Mouse (Mus musculus) heart, adult 18-20 months (tissue): ENCODE data around the gene Stk19. TPM values are rescaled to one million over a fixed set of nuclear protein-coding genes. Genes with fewer than 3 reads are reported as not detected.
"Not testable (repeated sequence)": the region's sequence is repeated elsewhere in the genome, so short reads cannot be mapped to it uniquely, and the experiment has no call there.

Experiments used
- DNase-seq, 2 experiments: peaks; one replicate each; pipeline ENCODE4 v3.0.0; 2021 to 2022; ENCODE audit warnings: mixed read lengths in 1 of 2
- microRNA-seq, 2 experiments: library from miRNA; unstranded; fragments of <30 nt; microRNA quantifications; one replicate each; pipeline ENCODE4 v1.2.0; 2022
- total RNA-seq, 2 experiments: library from RNA; stranded (reverse); gene quantifications; 2 replicates each; pipeline ENCODE4 v1.2.3; 2021

Gene Stk19
- total RNA-seq, 2 experiments from 2014 or later, result 8.5 to 9.5 TPM

GRCm38 (mm10) chr17:34797211-34797995, 39.3 kb downstream of the Stk19 start:
- not testable (repeated sequence) for DNase-seq

- DNase-seq, result no peak
These were observed 40.2 kb downstream of the Stk19 start for GRCm38 (mm10) chr17:34796311-34797140.

- DNase-seq, result peak; percentile 23 to 73
These were observed 41.1 kb downstream of the Stk19 start for GRCm38 (mm10) chr17:34795633-34796032.

- no peak for DNase-seq
These were observed 41.7 kb downstream of the Stk19 start for GRCm38 (mm10) chr17:34795016-34795415.

GRCm38 (mm10) chr17:34777680-34778325, 58.9 kb downstream of the Stk19 start:
- DNase-seq, result no peak

Small RNA genes lying within 50 kb of the gene (microRNA-seq; reads per million reads assigned to microRNA genes)
- 0 reads per million in 2 experiments for gene Mir6970
- 0.76 to 2.2 reads per million in 2 experiments for gene Mir6971
- 0 reads per million in 2 experiments for gene Mir6972

Other genes starting within 250 kb of the Stk19 start
- 1 to 10 TPM; 4.1 to 5.9 TPM for gene Gpsm3, start 247.1 kb downstream of the Stk19 start, total RNA-seq
- 10 to 100 TPM; 13.6 to 17.4 TPM for gene Pbx2, start 245.7 kb downstream of the Stk19 start, total RNA-seq
- gene Ager, start 239.1 kb downstream of the Stk19 start, total RNA-seq, result under 1 TPM in 1 of 2 experiments, not detected in 1; 0.23 TPM
- 10 to 100 TPM; 40.9 to 43.3 TPM for gene Rnf5, start 233.3 kb downstream of the Stk19 start, total RNA-seq
- gene Agpat1, start 232.7 kb downstream of the Stk19 start, total RNA-seq, result 10 to 100 TPM; 67.9 to 72.4 TPM
- gene Egfl8, start 221.0 kb downstream of the Stk19 start, total RNA-seq, result 1 to 10 TPM in 1 of 2 experiments, under 1 TPM in 1; 0.85 to 1.1 TPM
- gene Ppt2, start 208.4 kb downstream of the Stk19 start, total RNA-seq, result 10 to 100 TPM; 55.5 to 55.8 TPM
- 1 to 10 TPM in 1 of 2 experiments, under 1 TPM in 1; 0.93 to 1.5 TPM for gene Prrt1, start 207.4 kb downstream of the Stk19 start, total RNA-seq
- 1 to 10 TPM; 5.8 to 6.5 TPM for gene Fkbpl, start 192.2 kb downstream of the Stk19 start, total RNA-seq
- gene Atf6b, start 189.8 kb downstream of the Stk19 start, total RNA-seq, result 10 to 100 TPM; 15.5 to 17.2 TPM
- gene Tnxb, start 166.4 kb downstream of the Stk19 start, total RNA-seq, result 10 to 100 TPM; 22.9 to 26.5 TPM
- gene C4b, start 93.1 kb downstream of the Stk19 start, total RNA-seq, result 10 to 100 TPM; 14.4 to 25.5 TPM
- not detected for gene Cyp21a1, start 32.4 kb downstream of the Stk19 start, total RNA-seq
- 10 to 100 TPM in 1 of 2 experiments, 1 to 10 TPM in 1; 9.8 to 13.3 TPM for gene Dxo, start 74 bp upstream of the Stk19 start, total RNA-seq
- 10 to 100 TPM; 20.5 to 21.0 TPM for gene Skiv2l, start 13.3 kb upstream of the Stk19 start, total RNA-seq
- 10 to 100 TPM; 14.4 to 15.2 TPM for gene Nelfe, start 13.4 kb upstream of the Stk19 start, total RNA-seq
- 10 to 100 TPM in 1 of 2 experiments, 1 to 10 TPM in 1; 3.3 to 13.7 TPM for gene Cfb, start 25.6 kb upstream of the Stk19 start, total RNA-seq
- gene Zbtb12, start 42.5 kb upstream of the Stk19 start, total RNA-seq, result 1 to 10 TPM; 7.4 to 7.7 TPM
- gene Gm20547, start 45.1 kb upstream of the Stk19 start, total RNA-seq, result not detected
- gene C2, start 61.3 kb upstream of the Stk19 start, total RNA-seq, result 1 to 10 TPM; 2.8 to 4.1 TPM
- 10 to 100 TPM; 38.1 to 42.7 TPM for gene Ehmt2, start 61.5 kb upstream of the Stk19 start, total RNA-seq
- gene Slc44a4, start 77.5 kb upstream of the Stk19 start, total RNA-seq, result under 1 TPM in 1 of 2 experiments, not detected in 1; 0.62 TPM
- 10 to 100 TPM; 14.6 to 15.9 TPM for gene Neu1, start 94.3 kb upstream of the Stk19 start, total RNA-seq
- gene Hspa1b, start 122.3 kb upstream of the Stk19 start, total RNA-seq, result 10 to 100 TPM; 15.5 to 68.2 TPM
- gene Gm20481, start 133.0 kb upstream of the Stk19 start, total RNA-seq, result not detected
- gene Hspa1a, start 135.2 kb upstream of the Stk19 start, total RNA-seq, result 10 to 100 TPM; 17.5 to 41.5 TPM
- 10 to 100 TPM in 1 of 2 experiments, 1 to 10 TPM in 1; 9.8 to 10.8 TPM for gene Hspa1l, start 135.8 kb upstream of the Stk19 start, total RNA-seq
- gene Lsm2, start 144.9 kb upstream of the Stk19 start, total RNA-seq, result 10 to 100 TPM; 16.3 to 18.0 TPM
- 10 to 100 TPM; 32.4 to 35.1 TPM for gene Vars, start 164.0 kb upstream of the Stk19 start, total RNA-seq
- 10 to 100 TPM; 13.1 to 14.1 TPM for gene Vwa7, start 179.6 kb upstream of the Stk19 start, total RNA-seq
- gene Sapcd1, start 191.1 kb upstream of the Stk19 start, total RNA-seq, result not detected
- gene Msh5, start 209.8 kb upstream of the Stk19 start, total RNA-seq, result not detected
- gene Clic1, start 213.0 kb upstream of the Stk19 start, total RNA-seq, result 10 to 100 TPM; 30.4 to 32.4 TPM
- 10 to 100 TPM; 14.0 to 19.8 TPM for gene Ddah2, start 222.1 kb upstream of the Stk19 start, total RNA-seq
- gene Ly6g6c, start 228.4 kb upstream of the Stk19 start, total RNA-seq, result not detected
- gene Mpig6b, start 229.2 kb upstream of the Stk19 start, total RNA-seq, result under 1 TPM; 0.31 to 0.87 TPM
- not detected for gene Ly6g6e, start 240.0 kb upstream of the Stk19 start, total RNA-seq
- gene Ly6g6d, start 241.1 kb upstream of the Stk19 start, total RNA-seq, result under 1 TPM in 1 of 2 experiments, not detected in 1; 0.57 TPM
- gene Ly6g6f, start 248.7 kb upstream of the Stk19 start, total RNA-seq, result not detected